Mouse (Mus musculus) small intestine, adult 10 weeks (tissue): ENCODE results near the gene Magohb. TPM values are rescaled to one million over a fixed set of nuclear protein-coding genes. Genes with fewer than 3 reads are reported as not detected.

Experiments
- polyA plus RNA-seq: library from polyadenylated mRNA; stranded (reverse); fragments of 350-450 nt; fragmentation: Illumina TruSeq; extraction: RNeasy Lipid Tissue Mini Kit (QIAGEN cat#74804); gene quantifications from one replicate; pipeline ENCODE4 v1.2.3, GENCODE M21; 2014; ENCODE audit warnings: low replicate concordance

Gene Magohb
- 52.9 TPM for polyA plus RNA-seq

DNA sequence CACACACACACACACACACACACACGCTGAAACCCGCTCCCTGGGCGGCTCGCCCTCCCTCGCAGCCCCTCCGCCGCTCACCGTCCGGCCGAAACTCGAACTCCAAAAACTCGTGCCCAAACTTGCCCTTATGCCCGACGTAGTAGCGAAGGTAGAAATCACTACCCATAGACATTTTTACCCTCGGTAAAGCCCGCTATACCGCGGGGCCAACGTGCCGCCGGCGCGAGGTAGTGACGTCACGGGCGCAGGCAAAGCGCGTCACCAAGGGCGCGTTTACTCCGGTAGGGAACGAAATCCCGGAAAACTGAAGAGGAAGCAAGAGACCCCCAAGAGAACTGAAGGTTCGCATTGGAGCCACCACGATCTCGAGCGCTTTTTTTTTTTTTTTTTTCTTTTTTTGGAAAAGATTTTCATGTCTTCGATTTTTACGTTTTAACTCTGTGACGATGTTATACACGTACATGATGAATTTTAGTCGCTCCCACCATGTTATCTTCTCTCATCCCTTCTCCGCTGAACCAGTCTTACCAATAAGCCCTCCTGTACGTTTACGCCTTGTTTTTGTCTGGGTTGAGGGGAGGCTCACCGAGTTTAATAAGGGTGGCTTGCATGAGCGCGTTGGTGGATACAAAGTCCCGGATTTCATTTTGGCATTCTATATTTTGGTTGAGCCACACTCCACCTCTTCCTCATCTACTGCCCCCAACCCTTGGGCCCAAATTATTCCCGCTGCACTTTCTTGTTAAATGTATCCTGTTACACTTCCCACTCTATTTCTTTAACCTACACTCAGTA lies at the start of gene Magohb:
TSS of gene Magohb (minus strand) at position 254 of the 798 bp plus-strand sequence.

DNA sequence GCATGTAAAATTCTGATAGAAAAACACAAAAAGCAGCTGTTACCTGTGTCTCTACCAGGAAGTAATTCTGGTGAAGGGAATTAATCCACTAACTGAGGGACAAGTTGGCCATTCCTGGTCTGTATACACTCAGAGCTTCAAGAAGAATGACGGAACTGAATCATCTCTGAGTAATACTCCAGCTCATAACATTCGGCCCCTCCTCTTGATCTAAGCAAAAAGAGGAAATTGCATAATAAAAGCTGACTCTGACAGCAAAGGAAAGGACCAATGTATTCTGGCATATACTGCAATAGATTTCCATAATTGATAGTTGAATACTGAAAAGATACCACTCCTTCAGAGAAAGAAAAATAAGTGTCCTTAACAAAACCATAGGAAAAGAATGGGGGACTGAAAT lies 45.8 kb downstream of the Magohb start, which contains the start of gene Klra2:
TSS of gene Klra2 (minus strand) at position 157 of the 400 bp plus-strand sequence.

Other genes with a start within 250 kb of the Magohb start
- gene Klra2, start 45.9 kb downstream of the Magohb start, polyA plus RNA-seq: 33.1 TPM
- 163 TPM for gene Styk1, start 60.4 kb upstream of the Magohb start, polyA plus RNA-seq
- 53.6 TPM for gene Ybx3, start 95.2 kb upstream of the Magohb start, polyA plus RNA-seq
- not detected for gene 5430401F13Rik, start 193.2 kb upstream of the Magohb start, polyA plus RNA-seq
- not detected for gene Gm6619, start 193.2 kb upstream of the Magohb start, polyA plus RNA-seq